Mouse (Mus musculus) fat pad, adult 2 months (tissue): Measurements from ENCODE around the gene Olfr203.
"Not testable (repeated sequence)": the region's sequence is repeated elsewhere in the genome, so short reads cannot be mapped to it uniquely, and the experiment has no call there.

Experiments
- DNase-seq: peaks from one replicate; pipeline ENCODE4 v3.0.0-alpha.2; 2011; ENCODE audit warnings: low read depth, low spot score; ENCODE audit errors: extremely low read depth

The Olfr203 gene

DNA sequence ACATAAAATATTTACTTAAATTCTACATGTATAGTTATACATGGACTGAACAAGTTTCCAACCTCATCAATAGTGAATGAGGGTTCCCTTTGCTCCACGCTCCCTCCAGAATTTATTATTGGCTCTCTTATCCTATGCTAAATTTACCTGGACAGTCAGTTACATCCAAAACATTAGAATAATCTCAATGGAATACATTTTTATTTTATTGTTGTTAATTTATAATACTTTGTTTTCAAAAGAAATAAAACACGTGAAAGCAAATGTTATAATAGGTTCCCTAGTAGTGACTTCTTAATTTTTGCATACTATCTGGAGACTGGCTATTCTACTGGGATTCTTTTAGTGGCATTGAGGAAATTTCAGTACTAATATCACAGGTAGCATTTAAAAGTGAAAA lies at the start of gene Olfr203:
Olfr203 (plus strand) TSS at position 301 of the 400 bp plus-strand sequence.
- DNase-seq: no peak

- no peak for DNase-seq
These were observed 49.0 kb upstream of the Olfr203 start for GRCm38 (mm10) chr16:59249684-59250083.

DNA sequence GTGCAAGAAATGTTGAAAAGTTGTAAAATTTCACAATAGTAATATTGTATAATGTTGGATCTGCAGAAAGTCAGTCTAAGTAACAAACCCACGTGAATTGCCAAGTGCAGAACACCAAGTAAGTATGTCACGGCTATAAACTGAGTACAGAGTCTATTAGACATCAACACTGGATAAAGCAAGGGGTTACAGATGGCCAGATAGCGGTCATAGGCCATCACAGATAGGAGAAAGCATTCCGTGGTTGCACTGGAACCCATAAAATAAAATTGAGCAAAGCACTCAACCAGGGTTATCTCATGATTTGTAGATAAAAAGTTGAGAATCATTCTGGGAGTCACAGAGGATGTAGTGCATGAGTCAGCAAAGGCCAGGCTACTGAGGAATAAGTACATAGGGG lies 29.6 kb upstream of the Olfr203 start:
- not testable (repeated sequence) for DNase-seq

DNA sequence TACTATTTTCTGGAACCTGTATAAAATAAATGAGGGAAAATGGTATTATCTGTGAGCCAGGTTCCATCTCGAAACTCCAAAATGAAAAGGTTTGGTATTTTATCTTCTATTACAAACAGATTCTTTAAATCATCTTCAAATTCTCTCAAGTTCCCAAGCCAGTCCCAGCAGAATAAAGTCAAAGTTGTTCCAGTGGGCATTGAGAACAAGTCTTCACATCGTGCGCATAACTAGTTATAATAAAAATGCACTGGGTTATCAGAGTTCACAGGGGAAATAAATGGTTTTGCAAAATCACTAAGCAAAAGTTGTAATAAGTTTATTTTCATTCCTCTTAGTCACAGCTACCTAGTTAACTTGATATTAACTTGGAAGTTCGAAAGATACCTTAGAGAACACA lies 26.1 kb upstream of the Olfr203 start, which contains the start of gene Olfr201:
Olfr201 (minus strand) TSS at position 101 of the 400 bp plus-strand sequence.
- DNase-seq: not testable (repeated sequence)

DNA sequence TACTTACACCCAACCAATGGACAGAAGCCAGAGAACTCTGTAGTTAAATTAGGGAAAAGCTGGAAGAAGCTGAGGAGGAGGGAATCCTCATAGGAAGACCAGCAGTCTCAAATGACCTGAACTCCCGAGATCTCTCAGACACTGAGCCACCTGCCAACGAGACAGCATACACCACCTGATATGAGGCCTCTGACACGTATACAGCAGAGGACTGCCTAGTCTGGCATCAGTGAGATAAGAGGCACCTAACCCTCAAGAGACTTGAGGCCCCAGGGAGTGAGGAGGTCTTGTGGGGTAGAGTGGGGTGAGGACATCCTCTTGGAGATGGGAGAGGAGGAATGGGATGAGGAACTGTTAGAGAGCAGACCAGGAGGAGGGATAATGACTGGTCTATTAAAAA lies 18.1 kb upstream of the Olfr203 start:
- DNase-seq: no peak

DNA sequence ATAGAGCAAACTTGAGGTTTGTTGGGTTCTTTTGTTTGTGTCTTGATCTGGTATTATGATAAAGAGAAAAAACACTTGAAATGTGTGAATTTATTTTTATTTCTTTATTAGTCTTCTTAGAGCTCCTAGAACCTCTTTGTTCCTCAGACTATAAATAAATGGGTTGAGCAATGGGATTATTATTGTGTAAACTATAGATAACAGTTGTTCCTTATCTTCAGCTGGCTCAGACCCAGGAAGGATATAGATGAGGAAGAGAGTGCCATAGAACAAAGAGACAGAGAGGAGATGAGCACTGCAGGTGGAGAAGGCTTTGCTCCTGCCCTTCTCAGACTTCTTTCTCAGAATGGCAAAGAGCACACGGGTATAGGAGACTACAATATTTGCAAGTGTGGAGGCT lies 15.2 kb upstream of the Olfr203 start:
- no peak for DNase-seq

DNA sequence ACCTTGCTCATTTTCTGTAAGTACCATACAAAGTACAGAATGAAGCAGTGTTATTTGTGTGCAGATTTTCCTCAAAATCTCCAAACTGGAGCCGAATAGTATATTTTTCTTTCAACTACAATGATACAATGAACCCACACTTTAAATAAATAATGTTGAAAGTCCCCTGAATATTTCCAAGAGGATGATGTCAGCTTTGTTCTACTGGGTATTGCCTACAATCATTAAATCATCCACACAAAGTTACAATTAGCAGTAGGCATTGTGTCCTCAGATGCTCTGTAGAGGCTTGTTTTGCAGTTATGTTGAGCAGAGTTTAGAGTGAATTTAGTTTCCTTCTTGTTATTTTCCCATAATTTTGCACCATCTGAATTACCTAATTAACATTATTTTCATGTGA lies 12.0 kb upstream of the Olfr203 start, which contains the start of gene Olfr202:
Olfr202 (minus strand) TSS at position 101 of the 400 bp plus-strand sequence.
- DNase-seq: no peak

GRCm38 (mm10) chr16:59287576-59287975 lies 11.1 kb upstream of the Olfr203 start:
- DNase-seq: not testable (repeated sequence)

- DNase-seq: no peak
These were observed 19.5 kb downstream of the Olfr203 start, which contains the start of gene Olfr204 for GRCm38 (mm10) chr16:59318148-59318547. Gene Olfr204, minus strand, starts transcription at chr16:59318248.

- not testable (repeated sequence) for DNase-seq
These were observed 24.6 kb downstream of the Olfr203 start for GRCm38 (mm10) chr16:59323262-59323661.

DNA sequence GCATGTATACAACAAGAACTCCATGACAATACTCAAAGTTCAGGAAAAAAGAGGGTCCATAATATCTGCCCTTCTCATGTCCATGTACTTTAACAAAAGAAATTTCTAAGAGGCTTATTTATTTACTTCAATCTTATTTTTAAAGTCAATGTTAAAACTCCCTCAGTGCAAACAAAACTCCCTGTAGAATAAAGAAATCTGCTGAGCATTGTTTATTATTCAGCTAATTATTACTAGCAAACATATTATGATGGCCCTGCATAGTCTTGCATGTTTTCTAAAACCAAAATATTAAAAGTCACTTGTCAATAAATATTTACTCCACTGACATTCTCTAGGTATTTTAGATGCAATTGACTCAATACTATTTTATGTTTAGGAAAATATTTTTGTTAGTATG lies 32.4 kb downstream of the Olfr203 start, which contains the start of gene Olfr205:
Olfr205 (minus strand) TSS at position 101 of the 400 bp plus-strand sequence.
- no peak for DNase-seq

DNA sequence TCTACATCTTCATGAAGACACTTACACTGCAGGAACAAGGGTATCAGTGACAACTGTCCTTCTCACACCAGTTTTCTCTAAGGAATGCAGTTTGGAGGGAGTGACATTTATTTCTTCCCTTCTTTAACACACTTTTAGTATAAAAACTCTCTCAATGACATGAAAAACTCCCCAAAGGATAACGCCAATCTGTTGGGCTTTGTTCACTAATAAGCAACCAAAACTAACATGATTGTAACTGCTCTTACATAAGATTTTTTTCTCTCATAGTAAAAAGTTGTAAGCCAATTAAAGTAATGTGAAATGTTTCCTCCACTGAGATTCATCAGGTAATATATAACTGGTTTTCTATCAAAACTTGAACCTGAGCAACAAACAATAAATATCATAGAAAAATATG lies 50.5 kb downstream of the Olfr203 start, which contains the start of gene Olfr206:
Olfr206 (minus strand) TSS at position 101 of the 400 bp plus-strand sequence.
- DNase-seq: no peak
